Mouse (Mus musculus) testis, adult 2 months (tissue): Measurements from ENCODE around the gene Fam169b.

Experiments
- CTCF ChIP-seq: fragments of 200-500 bp; IDR thresholded peaks from 2 replicates; pipeline ENCODE4 v1.5.1; 2012; ENCODE audit warnings: low read depth, mild to moderate bottlenecking, inconsistent platforms, low read length, moderate library complexity; ENCODE audit not compliant: control insufficient read depth, insufficient read depth, insufficient replicate concordance
- POLR2A ChIP-seq: fragments of 200-500 bp; IDR thresholded peaks from 2 replicates; pipeline ENCODE4 v1.6.1; 2012; ENCODE audit warnings: low read depth, mild to moderate bottlenecking, inconsistent platforms, low read length, moderate library complexity; ENCODE audit not compliant: control insufficient read depth

GRCm38 (mm10) chr7:68296487-68296886 is 22.8 kb downstream of the Fam169b start:
- TF ChIP-seq CTCF (no peak), POLR2A (no peak)
